Mouse (Mus musculus) kidney, adult 2 months (tissue): ENCODE data around the gene Fam118a.

ENCODE experiments used
- CTCF ChIP-seq: fragments of 200-500 bp; conservative IDR thresholded peaks from 2 replicates; pipeline ENCODE4 v1.5.1; 2011; ENCODE audit warnings: low read depth, mild to moderate bottlenecking, control low read depth, low read length, moderate library complexity, mixed read lengths; ENCODE audit not compliant: insufficient read depth, insufficient read length
- POLR2A ChIP-seq: fragments of 200-500 bp; IDR thresholded peaks from one replicate; pipeline ENCODE4 v1.6.1; 2011; ENCODE audit warnings: low read depth, low read length, control low read depth

GRCm38 (mm10) chr15:85009666-85010065 is 19.1 kb upstream of the Fam118a start:
- no peak for TF ChIP-seq CTCF
- no peak for TF ChIP-seq POLR2A
